Mouse (Mus musculus) E14TG2a.4 (cell line): ENCODE measurements around the gene Slc19a3.

ENCODE experiments used
- CTCF ChIP-seq: conservative IDR thresholded peaks from 2 replicates; pipeline ENCODE4 v1.5.1; 2014; ENCODE audit warnings: low read length
- NANOG ChIP-seq: IDR thresholded peaks from 2 replicates; pipeline ENCODE4 v1.6.1; 2014; ENCODE audit warnings: borderline replicate concordance, low read length, mixed read lengths
- POU5F1 ChIP-seq: IDR thresholded peaks from 2 replicates; pipeline ENCODE4 v1.6.1; 2014; ENCODE audit warnings: low read length, borderline replicate concordance

GRCm38 (mm10) chr1:83084790-83085189 lies 46.5 kb upstream of the Slc19a3 start:
- TF ChIP-seq CTCF (no peak), NANOG (no peak), POU5F1 (no peak)
